Mouse (Mus musculus): ENCODE data around the gene Lilra5. TPM values are rescaled to one million over a fixed set of nuclear protein-coding genes. Genes with fewer than 3 reads are reported as not detected.
"Not testable (repeated sequence)": the region's sequence is repeated elsewhere in the genome, so short reads cannot be mapped to it uniquely, and the experiment has no call there.

Gene Lilra5
- total and polyA plus RNA-seq, 3 experiments: not detected

DNA sequence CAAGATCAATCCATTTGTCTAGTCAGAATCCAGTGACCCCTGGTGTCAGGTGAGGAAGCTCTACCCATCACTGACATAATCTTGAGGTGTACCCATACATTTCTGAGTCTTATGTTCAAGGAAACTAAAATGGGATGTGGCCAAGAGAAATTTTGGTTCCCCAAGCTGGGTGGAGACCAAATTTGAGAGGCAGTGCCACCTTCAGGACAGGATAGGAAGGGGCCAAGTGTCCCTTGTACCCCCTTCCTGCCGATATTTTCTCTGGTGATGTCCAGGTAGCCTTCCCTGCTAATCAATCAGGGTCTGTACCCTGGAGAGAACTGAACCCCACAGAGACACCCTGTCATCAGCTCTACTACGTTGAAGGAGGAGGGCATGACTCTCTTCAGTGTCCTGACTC lies 28.9 kb upstream of the Lilra5 start:
- no peak for TF ChIP-seq IRF4 (IDR thresholded peaks at IDR 0.05; ENCODE audit: low read depth, low read length)
- no peak for TF ChIP-seq MAZ (IDR thresholded peaks at IDR 0.05; ENCODE audit: low read depth, low read length)
- no peak for TF ChIP-seq TCF12 (IDR thresholded peaks at IDR 0.05; ENCODE audit: low read depth, low read length)
- TF ChIP-seq SMC3 (IDR thresholded peaks at IDR 0.05; ENCODE audit: low read depth, low read length): peak; percentile 52
- no peak for TF ChIP-seq JUND (conservative IDR thresholded peaks at IDR 0.05; ENCODE audit: low read depth, low read length)
- peak in 1 of 2 experiments; percentile 64; a peak in 2 of 4 replicates for TF ChIP-seq CTCF (conservative IDR thresholded peaks at IDR 0.05 in 1 of 2, IDR thresholded peaks at IDR 0.05 in 1 of 2; ENCODE audit: low read depth in 2 of 2, low read length in 2 of 2)
- TF ChIP-seq POLR2AphosphoS2 (IDR thresholded peaks at IDR 0.05; ENCODE audit: low read depth, low read length): no peak
- TF ChIP-seq MYC (IDR thresholded peaks at IDR 0.05; ENCODE audit: low read depth, low read length): no peak
- TF ChIP-seq MXI1 (IDR thresholded peaks at IDR 0.05; ENCODE audit: low read depth, low read length): no peak
- TF ChIP-seq ELF1 (IDR thresholded peaks at IDR 0.05; ENCODE audit: low read depth, low read length): no peak
- peak; percentile 50 for TF ChIP-seq RAD21 (IDR thresholded peaks at IDR 0.05; ENCODE audit: low read depth, low read length)
- no peak for TF ChIP-seq UBTF (IDR thresholded peaks at IDR 0.05; ENCODE audit: low read depth, low read length)
- TF ChIP-seq MAX (IDR thresholded peaks at IDR 0.05; ENCODE audit: low read length): no peak
- Histone ChIP-seq H3K9ac (ENCODE audit: insufficient read depth, low read depth) (no peak overlapping the region), H3K27ac (ENCODE audit: insufficient read depth, low read depth) (no peak overlapping the region), H3K36me3 (replicated peaks in 1 of 2; ENCODE audit: control insufficient read depth in 1 of 2, insufficient read depth in 1 of 2, low read length in 1 of 2) (no peaks in the 10 kb centered on the region), H3K27me3 (replicated peaks) (no peaks in the 10 kb centered on the region), H3K4me1 (ENCODE audit: control insufficient read depth in 1 of 2, insufficient read depth in 2 of 2) (no peaks in the 10 kb centered on the region), H3K4me3 (replicated peaks in 1 of 3; ENCODE audit: low read depth in 2 of 3, low read length in 2 of 3, poor library complexity in 1 of 3) (no peak overlapping the region), H3K4me2 (ENCODE audit: insufficient read depth, low read depth, poor library complexity, severe bottlenecking) (no peak overlapping the region), H3K79me2 (replicated peaks; ENCODE audit: control insufficient read depth, extremely low read depth, insufficient read depth, poor library complexity, severe bottlenecking) (no peaks in the 10 kb centered on the region), H3K9me3 (replicated peaks; ENCODE audit: low read length) (no peaks in the 10 kb centered on the region)
- DNase-seq (ENCODE audit: extremely low read depth): peak; percentile 17
- in situ Hi-C loops (cut with MboI; ENCODE audit: low pct_ligation_motif_present, low pct_unique_long_range_greater_than_20kb, low sequenced_read_pairs): no loop called here
- dilution Hi-C loops (cut with MboI; ENCODE audit: extremely low pct_ligation_motif_present, extremely low pct_unique_long_range_greater_than_20kb, low sequenced_read_pairs): no loop called here

DNA sequence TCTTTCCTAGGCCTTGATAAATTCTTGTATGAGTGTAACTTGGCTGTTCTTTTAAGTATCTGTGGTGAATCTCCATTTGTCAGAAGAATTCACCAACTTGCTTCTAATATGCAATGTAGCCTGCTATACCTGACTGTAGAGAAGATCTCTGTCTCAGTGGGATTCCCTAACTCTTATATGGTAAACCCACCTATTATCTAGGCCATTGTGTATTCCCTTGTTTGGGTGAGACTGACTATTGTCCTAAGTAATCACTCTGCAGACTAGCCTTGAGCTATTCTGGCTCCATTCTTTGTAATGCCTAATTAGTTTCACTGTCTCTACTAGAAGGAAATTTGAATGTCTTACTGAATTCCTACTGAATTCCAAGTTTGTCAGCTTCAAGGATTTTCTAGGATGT lies 24.1 kb upstream of the Lilra5 start:
- H3K9me3 ChIP-seq (replicated peaks; ENCODE audit: low read length); H3K79me2 ChIP-seq (replicated peaks; ENCODE audit: control insufficient read depth, extremely low read depth, insufficient read depth, poor library complexity, severe bottlenecking); DNase-seq (ENCODE audit: extremely low read depth); H3K27me3 ChIP-seq (replicated peaks); H3K4me3 ChIP-seq (replicated peaks in 1 of 3; ENCODE audit: low read depth in 2 of 3, low read length in 2 of 3, poor library complexity in 1 of 3); in situ Hi-C loops (cut with MboI; ENCODE audit: low pct_ligation_motif_present, low pct_unique_long_range_greater_than_20kb, low sequenced_read_pairs); H3K9ac ChIP-seq (ENCODE audit: insufficient read depth, low read depth); H3K4me2 ChIP-seq (ENCODE audit: insufficient read depth, low read depth, poor library complexity, severe bottlenecking); H3K4me1 ChIP-seq (ENCODE audit: control insufficient read depth in 1 of 2, insufficient read depth in 2 of 2); dilution Hi-C loops (cut with MboI; ENCODE audit: extremely low pct_ligation_motif_present, extremely low pct_unique_long_range_greater_than_20kb, low sequenced_read_pairs); H3K27ac ChIP-seq (ENCODE audit: insufficient read depth, low read depth); H3K36me3 ChIP-seq (replicated peaks in 1 of 2; ENCODE audit: control insufficient read depth in 1 of 2, insufficient read depth in 1 of 2, low read length in 1 of 2): not testable (repeated sequence)

DNA sequence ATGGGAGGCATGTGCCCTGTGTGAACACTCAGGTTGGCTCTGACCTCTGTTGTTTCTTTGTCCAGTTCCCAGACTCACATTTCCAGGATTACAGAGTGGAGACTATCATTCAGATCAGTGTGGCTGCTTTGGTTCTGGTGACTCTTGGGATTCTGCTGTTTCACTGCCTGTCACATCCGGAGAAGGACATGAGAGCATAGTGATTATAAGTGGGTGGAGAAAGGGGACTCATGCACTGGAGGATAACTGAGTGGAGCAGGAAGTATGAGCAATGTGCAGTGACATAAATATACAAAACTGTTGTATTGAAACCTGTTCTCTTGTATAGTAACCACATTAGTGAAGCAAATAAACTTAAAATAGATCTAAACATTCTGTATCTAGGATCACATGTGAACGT lies 22.2 kb upstream of the Lilra5 start:
- Histone ChIP-seq H3K27me3 (replicated peaks) (no peaks in the 10 kb centered on the region), H3K9ac (ENCODE audit: insufficient read depth, low read depth) (no peak overlapping the region), H3K27ac (ENCODE audit: insufficient read depth, low read depth) (no peak overlapping the region), H3K9me3 (replicated peaks; ENCODE audit: low read length) (no peaks in the 10 kb centered on the region), H3K4me2 (ENCODE audit: insufficient read depth, low read depth, poor library complexity, severe bottlenecking) (no peak overlapping the region), H3K4me3 (replicated peaks in 1 of 3; ENCODE audit: low read depth in 2 of 3, low read length in 2 of 3, poor library complexity in 1 of 3) (no peak overlapping the region), H3K79me2 (replicated peaks; ENCODE audit: control insufficient read depth, extremely low read depth, insufficient read depth, poor library complexity, severe bottlenecking) (no peaks in the 10 kb centered on the region), H3K36me3 (replicated peaks in 1 of 2; ENCODE audit: control insufficient read depth in 1 of 2, insufficient read depth in 1 of 2, low read length in 1 of 2) (no peaks in the 10 kb centered on the region), H3K4me1 (ENCODE audit: control insufficient read depth in 1 of 2, insufficient read depth in 2 of 2) (no peaks in the 10 kb centered on the region)
- in situ Hi-C loops (cut with MboI; ENCODE audit: low pct_ligation_motif_present, low pct_unique_long_range_greater_than_20kb, low sequenced_read_pairs): no loop called here
- dilution Hi-C loops (cut with MboI; ENCODE audit: extremely low pct_ligation_motif_present, extremely low pct_unique_long_range_greater_than_20kb, low sequenced_read_pairs): no loop called here
- TF ChIP-seq E2F4 (IDR thresholded peaks at IDR 0.05; ENCODE audit: insufficient replicate concordance, low read depth, low read length): no peak
- no peak for TF ChIP-seq UBTF (IDR thresholded peaks at IDR 0.05; ENCODE audit: low read depth, low read length)
- DNase-seq (ENCODE audit: extremely low read depth): no peak
